Mouse (Mus musculus) intestine, embryonic 16.5 days (tissue): ENCODE data around the gene H2afz. TPM values are rescaled to one million over a fixed set of nuclear protein-coding genes. Genes with fewer than 3 reads are reported as not detected.
"Not testable (repeated sequence)": the region's sequence is repeated elsewhere in the genome, so short reads cannot be mapped to it uniquely, and the experiment has no call there.

Source experiments
- ATAC-seq: fragments of 200-750 bp; cut with Nextera tagmentation; 2 replicates; pipeline ENCODE4 v1.8.0; 2017; ENCODE audit warnings: moderate TSS enrichment, moderate library complexity
- H3K27ac ChIP-seq: fragments of 300-500 bp; sonication (generic); 2 replicates; pipeline ENCODE4 v1.5.1; 2014; ENCODE audit warnings: mild to moderate bottlenecking, low read length
- H3K27me3 ChIP-seq: fragments of 300-500 bp; sonication (generic); replicated peaks from 2 replicates; pipeline ENCODE4 v1.6.1; 2014; ENCODE audit warnings: low read length, control low read depth, mixed read lengths; ENCODE audit not compliant: control insufficient read depth, insufficient read depth
- H3K36me3 ChIP-seq: fragments of 300-500 bp; sonication (generic); 2 replicates; pipeline ENCODE4 v1.6.1; 2014; ENCODE audit warnings: low read length, control low read depth; ENCODE audit not compliant: control insufficient read depth, insufficient read depth
- H3K4me1 ChIP-seq: fragments of 300-500 bp; sonication (generic); 2 replicates; pipeline ENCODE4 v1.6.1; 2014; ENCODE audit warnings: low read length, control low read depth, mixed read lengths; ENCODE audit not compliant: control insufficient read depth, insufficient read depth
- H3K4me2 ChIP-seq: fragments of 300-500 bp; sonication (generic); 2 replicates; pipeline ENCODE4 v1.6.1; 2014; ENCODE audit warnings: low read depth, low read length, control low read depth
- H3K4me3 ChIP-seq: fragments of 300-500 bp; sonication (generic); 2 replicates; pipeline ENCODE4 v1.5.1; 2014; ENCODE audit warnings: mild to moderate bottlenecking, low read length
- H3K9ac ChIP-seq: fragments of 300-500 bp; sonication (generic); 2 replicates; pipeline ENCODE4 v1.6.1; 2014; ENCODE audit warnings: low read depth, low read length
- H3K9me3 ChIP-seq: fragments of 300-500 bp; sonication (generic); 2 replicates; pipeline ENCODE4 v1.6.1; 2016; ENCODE audit warnings: low read length, control low read depth; ENCODE audit not compliant: control insufficient read depth
- WGBS: fragments of 180-500 bp; shearing (Covaris S2); extraction: QIAGEN DNeasy Blood & Tissue Kit; methylation state at CpG from one replicate; pipeline ENCODE4 v1.1.7; 2014; 5-methylcytosine and 5-hydroxymethylcytosine counted together
- polyA plus RNA-seq: library from polyadenylated mRNA; unstranded; fragments of >200 nt; fragmentation: Nextera tagmentation; extraction: Ambion mirVana; gene quantifications from 2 replicates; pipeline ENCODE4 v1.2.1, GENCODE M21; 2015

Gene H2afz
- polyA plus RNA-seq, 1 experiment from 2014 or later: 1,412 TPM

GRCm38 (mm10) chr3:137896867-137897266 lies 32.6 kb downstream of the H2afz start:
- H3K4me3 ChIP-seq: no peak overlapping the region
- no peaks in the 10 kb centered on the region for H3K4me1 ChIP-seq
- H3K4me2 ChIP-seq: no peak overlapping the region
- ATAC-seq: no peak
- no peak overlapping the region for H3K9ac ChIP-seq
- WGBS: 96% methylated on average over 3 of the region's 3 CpGs
- H3K36me3 ChIP-seq: peaks cover 6% of the 10 kb centered on the region
- H3K9me3 ChIP-seq: no peaks in the 10 kb centered on the region
- no peak overlapping the region for H3K27ac ChIP-seq
- H3K27me3 ChIP-seq: no peaks in the 10 kb centered on the region

DNA sequence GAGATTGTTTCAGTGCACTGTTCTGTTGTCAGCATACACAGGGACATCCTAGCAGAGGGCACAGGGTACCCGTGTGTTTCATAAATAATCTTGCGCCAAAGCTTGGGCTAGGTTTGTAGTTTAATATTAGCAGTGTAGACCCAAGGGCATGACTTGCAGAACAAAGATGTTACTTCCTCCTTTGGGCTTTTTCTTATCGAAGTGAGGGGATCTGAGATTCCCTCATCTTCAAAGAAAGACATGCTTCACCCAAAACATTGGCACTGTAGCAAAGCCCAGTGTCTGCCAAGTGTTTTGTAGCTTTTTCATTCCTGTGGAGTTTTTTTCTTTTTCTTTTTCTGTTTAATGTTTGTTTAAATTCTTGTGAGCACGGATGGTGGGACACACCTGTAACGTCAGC lies 33.4 kb downstream of the H2afz start:
- 81% methylated on average over 5 of the region's 5 CpGs for WGBS
- Histone ChIP-seq H3K9me3 (no peaks in the 10 kb centered on the region), H3K4me1 (no peaks in the 10 kb centered on the region), H3K4me2 (no peak overlapping the region), H3K27ac (no peak overlapping the region), H3K4me3 (no peak overlapping the region), H3K36me3 (peaks cover 6% of the 10 kb centered on the region), H3K9ac (no peak overlapping the region), H3K27me3 (no peaks in the 10 kb centered on the region)
- no peak for ATAC-seq

GRCm38 (mm10) chr3:137900149-137900548 lies 35.9 kb downstream of the H2afz start:
- H3K4me2 ChIP-seq: no peak overlapping the region
- no peaks in the 10 kb centered on the region for H3K9me3 ChIP-seq
- H3K4me1 ChIP-seq: no peaks in the 10 kb centered on the region
- peaks cover 3% of the 10 kb centered on the region for H3K36me3 ChIP-seq
- H3K27me3 ChIP-seq: no peaks in the 10 kb centered on the region
- H3K27ac ChIP-seq: no peak overlapping the region
- no peak for ATAC-seq
- no peak overlapping the region for H3K4me3 ChIP-seq
- H3K9ac ChIP-seq: no peak overlapping the region
- WGBS: 87% methylated on average over 10 of the region's 10 CpGs

DNA sequence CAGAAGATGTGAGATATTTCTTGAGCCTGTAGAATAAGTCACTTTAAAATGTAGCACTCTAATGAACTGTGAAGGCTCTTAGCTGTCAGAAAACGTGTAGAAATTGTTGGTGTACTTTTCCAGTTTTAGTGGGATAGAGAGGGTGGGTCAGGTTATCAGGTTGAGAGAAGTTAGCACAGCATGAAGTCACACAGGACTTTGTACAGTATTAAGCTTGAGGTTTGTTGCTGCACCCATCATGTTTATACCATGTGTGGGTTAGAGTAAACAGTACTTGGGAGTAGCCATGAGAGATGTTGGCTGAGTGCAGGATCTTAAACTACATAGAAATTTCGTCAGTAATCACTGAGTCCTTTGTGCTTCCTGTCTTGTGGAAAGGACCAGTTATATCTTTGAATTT lies 48.8 kb downstream of the H2afz start:
- Histone ChIP-seq H3K4me1 (no peaks in the 10 kb centered on the region), H3K9ac (no peak overlapping the region), H3K4me2 (no peak overlapping the region), H3K36me3 (peaks cover 3% of the 10 kb centered on the region; the same call in 1 of the 2 replicates), H3K27ac (no peak overlapping the region), H3K9me3 (no peaks in the 10 kb centered on the region), H3K4me3 (no peak overlapping the region), H3K27me3 (no peaks in the 10 kb centered on the region)
- WGBS: 50% methylated on average over 2 of the region's 2 CpGs
- 0 out of 2 replicates have a peak, but pooled peaks have one; percentile 31 for ATAC-seq

GRCm38 (mm10) chr3:137914567-137914966 lies 50.3 kb downstream of the H2afz start:
- H3K9me3 ChIP-seq, H3K36me3 ChIP-seq, H3K9ac ChIP-seq, H3K4me3 ChIP-seq, ATAC-seq, H3K27ac ChIP-seq, H3K27me3 ChIP-seq, H3K4me1 ChIP-seq, H3K4me2 ChIP-seq: not testable (repeated sequence)
- no CpG with 5 or more reads among the region's 1 CpGs for WGBS

Other genes starting within 250 kb of the H2afz start
- gene Ddit4l, start 242.9 kb upstream of the H2afz start, polyA plus RNA-seq: 2.9 and 3.0 TPM in 2 replicates
- not detected in 2 replicates for gene Gm21962, start 193.0 kb upstream of the H2afz start, polyA plus RNA-seq
- 8.6 and 9.6 TPM in 2 replicates for gene Dnajb14, start 3.2 kb downstream of the H2afz start, polyA plus RNA-seq
- gene Lamtor3, start 54.0 kb downstream of the H2afz start, polyA plus RNA-seq: 160 and 162 TPM in 2 replicates
- 35.8 and 41.6 TPM in 2 replicates for gene Dapp1, start 117.1 kb downstream of the H2afz start, polyA plus RNA-seq
- 0.15 and 0.18 TPM in 2 replicates for gene 1110002E22Rik, start 200.6 kb downstream of the H2afz start, polyA plus RNA-seq
- gene Gm5105, start 202.9 kb downstream of the H2afz start, polyA plus RNA-seq: 0.17 TPM in 1 of 2 replicates, not detected in the other